Mouse (Mus musculus): ENCODE measurements around the gene Adora2b. TPM values are rescaled to one million over a fixed set of nuclear protein-coding genes. Genes with fewer than 3 reads are reported as not detected.

Adora2b gene
- polyA plus RNA-seq, 1 experiment from 2014 or later = 1.5 TPM

DNA sequence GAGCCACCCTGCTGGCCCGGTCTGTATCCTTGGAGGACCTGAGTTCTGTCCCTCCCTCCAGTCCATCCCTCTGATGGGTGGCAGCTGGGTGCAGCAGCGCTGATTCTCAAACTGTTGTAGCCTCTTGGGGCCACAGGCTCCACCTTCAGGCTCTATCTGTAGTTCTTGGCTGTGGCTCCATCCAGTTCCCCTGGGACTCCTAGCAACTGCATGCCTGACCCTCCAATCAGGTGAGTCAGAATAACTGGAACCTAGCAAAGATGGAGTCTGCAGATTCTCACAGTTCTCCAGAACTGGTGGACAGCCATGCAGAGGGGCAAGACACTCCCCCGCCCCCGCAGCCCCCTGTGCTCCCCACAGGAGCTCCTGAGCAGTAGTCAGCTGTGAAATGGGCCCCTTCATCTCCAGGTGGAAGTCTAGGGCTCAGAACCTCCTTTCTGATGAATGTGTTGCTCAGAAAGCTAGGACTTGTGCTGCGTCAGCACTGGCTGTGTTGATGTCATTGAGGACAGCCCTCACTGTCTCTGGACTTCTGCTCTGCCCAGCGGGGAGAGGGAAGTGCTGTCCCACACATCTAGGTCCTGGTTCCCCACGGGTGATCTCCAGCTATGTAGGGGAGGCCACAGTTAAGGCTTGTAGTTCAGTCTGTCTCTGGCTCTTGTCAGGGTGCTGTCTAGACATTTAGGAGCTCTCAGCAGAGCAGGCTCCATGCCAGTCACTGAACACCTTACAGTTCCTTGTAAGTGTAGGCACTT lies 27.9 kb upstream of the Adora2b start:
- Histone ChIP-seq H3K36me3 (ENCODE audit: control insufficient read depth, insufficient read depth) (no peaks in the 10 kb centered on the region), H3K9me3 (replicated peaks; ENCODE audit: control insufficient read depth, low read length) (no peaks in the 10 kb centered on the region), H3K27ac (ENCODE audit: low read length) (0 out of 2 replicates have a peak overlapping the region, but pooled peaks have one; percentile 16), H3K27me3 (ENCODE audit: control insufficient read depth, insufficient read depth, low read length) (no peaks in the 10 kb centered on the region), H3K9ac (ENCODE audit: low read length) (no peak overlapping the region), H3K4me1 (ENCODE audit: control insufficient read depth, insufficient read depth, low read length) (peaks cover 18% of the 10 kb centered on the region), H3K4me3 (ENCODE audit: low read length) (no peak overlapping the region), H3K4me2 (ENCODE audit: low read depth, low read length) (no peak overlapping the region)
- peak; percentile 37; the same call in 1 of the 2 replicates for ATAC-seq (replicated peaks; ENCODE audit: extremely low read depth, insufficient read depth, low FRiP score)
- 49% methylated on average over 7 of the region's 7 CpGs for WGBS

DNA sequence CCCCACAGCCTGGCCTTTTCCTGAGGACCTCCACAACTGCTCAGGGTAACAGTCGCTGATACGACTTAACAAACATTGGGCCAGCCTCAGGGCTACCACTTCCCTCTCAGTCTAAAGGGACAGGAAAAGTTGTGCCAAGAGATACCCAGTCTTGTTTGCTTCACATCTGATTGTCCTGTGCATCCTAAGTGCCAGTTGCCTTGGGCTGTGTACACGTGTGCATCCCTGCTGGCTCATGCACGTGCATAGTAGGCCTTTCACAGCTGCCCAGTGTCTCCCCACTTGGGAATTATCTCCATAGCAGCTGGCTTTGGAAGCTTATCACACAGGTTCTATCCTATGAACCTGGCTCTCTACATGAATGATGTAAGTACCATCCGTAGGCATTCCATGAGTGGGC lies 25.4 kb upstream of the Adora2b start:
- Histone ChIP-seq H3K4me1 (ENCODE audit: control insufficient read depth, insufficient read depth, low read length) (peaks cover 18% of the 10 kb centered on the region), H3K4me3 (ENCODE audit: low read length) (no peak overlapping the region), H3K27me3 (ENCODE audit: control insufficient read depth, insufficient read depth, low read length) (no peaks in the 10 kb centered on the region), H3K9me3 (replicated peaks; ENCODE audit: control insufficient read depth, low read length) (no peaks in the 10 kb centered on the region), H3K27ac (ENCODE audit: low read length) (no peak overlapping the region), H3K9ac (ENCODE audit: low read length) (no peak overlapping the region), H3K4me2 (ENCODE audit: low read depth, low read length) (no peak overlapping the region), H3K36me3 (ENCODE audit: control insufficient read depth, insufficient read depth) (no peaks in the 10 kb centered on the region)
- no peak for ATAC-seq (replicated peaks; ENCODE audit: extremely low read depth, insufficient read depth, low FRiP score)
- 83% methylated on average over 5 of the region's 5 CpGs for WGBS

DNA sequence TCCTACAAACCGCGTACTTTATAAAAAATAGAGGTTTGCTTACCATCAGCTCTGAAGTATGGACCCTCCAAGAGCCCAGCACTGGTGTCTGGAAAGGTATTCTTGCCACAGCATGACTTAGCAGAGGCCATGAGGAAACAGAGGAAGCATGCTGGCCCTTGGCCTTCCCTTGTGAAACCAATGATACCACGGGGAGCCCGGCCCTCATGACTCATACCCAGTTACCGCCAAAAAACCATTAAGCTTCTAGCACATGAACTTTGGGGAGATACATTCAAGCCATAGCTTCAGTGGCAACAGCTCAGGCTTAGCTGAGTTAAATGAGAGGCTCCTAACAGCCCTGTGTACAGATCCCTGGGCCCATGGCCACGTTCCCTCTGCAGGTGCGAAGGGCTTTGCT lies 24.8 kb upstream of the Adora2b start:
- WGBS = 82% methylated on average over 7 of the region's 7 CpGs
- H3K9ac ChIP-seq (ENCODE audit: low read length) = no peak overlapping the region
- no peak overlapping the region for H3K4me3 ChIP-seq (ENCODE audit: low read length)
- no peak overlapping the region for H3K27ac ChIP-seq (ENCODE audit: low read length)
- no peaks in the 10 kb centered on the region for H3K27me3 ChIP-seq (ENCODE audit: control insufficient read depth, insufficient read depth, low read length)
- H3K4me2 ChIP-seq (ENCODE audit: low read depth, low read length) = no peak overlapping the region
- H3K4me1 ChIP-seq (ENCODE audit: control insufficient read depth, insufficient read depth, low read length) = peaks cover 18% of the 10 kb centered on the region
- H3K9me3 ChIP-seq (replicated peaks; ENCODE audit: control insufficient read depth, low read length) = no peaks in the 10 kb centered on the region
- no peaks in the 10 kb centered on the region for H3K36me3 ChIP-seq (ENCODE audit: control insufficient read depth, insufficient read depth)
- no peak for ATAC-seq (replicated peaks; ENCODE audit: extremely low read depth, insufficient read depth, low FRiP score)

DNA sequence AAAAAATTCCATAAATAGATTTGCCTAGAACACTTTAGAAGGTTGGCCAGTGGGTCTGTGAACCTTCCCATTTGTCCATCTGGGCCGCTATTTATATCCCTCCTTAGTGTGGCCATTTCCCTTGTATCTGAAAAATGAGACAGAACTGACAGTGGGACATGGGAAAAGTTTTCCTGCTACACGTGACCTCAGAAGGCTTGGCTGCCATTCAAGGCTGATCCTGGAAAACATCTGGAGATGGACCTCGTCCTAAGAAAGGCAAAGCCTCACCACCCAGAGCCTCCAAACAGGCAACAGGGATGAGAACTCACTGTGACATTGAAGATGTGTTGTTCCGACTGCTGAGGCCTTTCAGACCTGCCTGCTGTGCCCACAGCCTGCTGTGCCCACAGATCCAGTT lies 24.0 kb upstream of the Adora2b start:
- no peaks in the 10 kb centered on the region for H3K27me3 ChIP-seq (ENCODE audit: control insufficient read depth, insufficient read depth, low read length)
- ATAC-seq (replicated peaks; ENCODE audit: extremely low read depth, insufficient read depth, low FRiP score) = no peak; the same call in 1 of the 2 replicates
- no peak overlapping the region for H3K9ac ChIP-seq (ENCODE audit: low read length)
- H3K4me1 ChIP-seq (ENCODE audit: control insufficient read depth, insufficient read depth, low read length) = peaks cover 18% of the 10 kb centered on the region
- no peaks in the 10 kb centered on the region for H3K9me3 ChIP-seq (replicated peaks; ENCODE audit: control insufficient read depth, low read length)
- peak overlapping the region; percentile 40; the same call in 1 of the 2 replicates for H3K27ac ChIP-seq (ENCODE audit: low read length)
- no peak overlapping the region for H3K4me2 ChIP-seq (ENCODE audit: low read depth, low read length)
- H3K4me3 ChIP-seq (ENCODE audit: low read length) = no peak overlapping the region
- no peaks in the 10 kb centered on the region for H3K36me3 ChIP-seq (ENCODE audit: control insufficient read depth, insufficient read depth)
- WGBS = 40% methylated on average over 4 of the region's 4 CpGs

DNA sequence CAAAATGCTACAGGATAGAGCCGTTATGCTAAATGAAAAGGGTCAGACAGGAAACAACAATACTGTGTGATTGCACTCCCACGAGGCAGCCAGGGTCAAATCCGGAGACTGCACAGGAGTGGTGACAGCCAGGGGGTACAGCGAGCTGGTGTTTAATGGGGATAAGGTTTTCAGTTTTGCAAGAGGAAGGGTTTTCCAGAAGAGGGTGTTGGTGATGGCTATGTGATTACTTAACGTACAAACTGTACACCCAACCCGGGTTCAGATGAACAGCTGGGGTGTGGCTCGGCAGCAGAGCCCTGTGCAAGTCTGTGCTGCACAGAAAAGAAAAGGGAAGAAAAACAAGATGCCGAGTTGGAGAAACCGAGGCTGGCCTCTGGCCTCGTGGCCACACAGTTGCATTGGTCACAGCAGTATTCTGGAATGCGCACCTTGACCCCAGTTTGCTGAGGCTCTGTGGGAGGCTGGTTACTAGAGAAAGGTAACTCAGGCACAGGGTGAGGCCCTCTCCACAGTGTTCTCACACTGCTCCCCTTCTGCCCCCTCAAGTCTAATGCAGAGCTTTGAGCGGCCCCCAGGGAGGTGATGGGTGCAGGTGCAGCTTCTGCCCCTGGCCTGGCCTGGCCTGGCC lies 8.0 kb upstream of the Adora2b start:
- H3K9me3 ChIP-seq (replicated peaks; ENCODE audit: control insufficient read depth, low read length) = 0 out of 2 replicates have a peak, but pooled peaks cover 2% of the 10 kb centered on the region
- no peak overlapping the region for H3K4me3 ChIP-seq (ENCODE audit: low read length)
- ATAC-seq (replicated peaks; ENCODE audit: extremely low read depth, insufficient read depth, low FRiP score) = no peak
- no peaks in the 10 kb centered on the region for H3K27me3 ChIP-seq (ENCODE audit: control insufficient read depth, insufficient read depth, low read length)
- H3K4me1 ChIP-seq (ENCODE audit: control insufficient read depth, insufficient read depth, low read length) = no peaks in the 10 kb centered on the region
- no peak overlapping the region for H3K9ac ChIP-seq (ENCODE audit: low read length)
- no peaks in the 10 kb centered on the region for H3K36me3 ChIP-seq (ENCODE audit: control insufficient read depth, insufficient read depth)
- WGBS = 63% methylated on average over 12 of the region's 12 CpGs
- no peak overlapping the region for H3K4me2 ChIP-seq (ENCODE audit: low read depth, low read length)
- no peak overlapping the region for H3K27ac ChIP-seq (ENCODE audit: low read length)

DNA sequence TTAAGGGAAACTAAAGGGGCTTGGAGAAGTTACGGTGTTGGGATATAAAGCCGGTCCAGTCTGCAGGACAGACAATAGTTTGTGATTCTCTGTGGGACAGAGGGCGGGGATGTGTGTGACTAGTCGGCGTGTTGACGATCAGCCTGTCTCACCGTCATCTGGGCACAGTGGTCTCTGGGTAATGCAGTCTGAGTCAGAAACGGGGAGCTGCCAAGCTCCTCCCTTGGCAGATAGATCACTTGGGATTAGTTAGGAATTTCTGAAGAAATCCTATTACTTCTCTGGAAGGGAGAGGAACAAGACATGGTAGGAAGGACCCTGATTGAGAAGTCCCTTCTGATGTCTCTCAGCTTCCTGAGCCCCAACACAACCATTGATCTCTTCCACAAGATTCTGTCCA lies 4.9 kb upstream of the Adora2b start:
- 82% methylated on average over 8 of the region's 8 CpGs for WGBS
- H3K27me3 ChIP-seq (ENCODE audit: control insufficient read depth, insufficient read depth, low read length) = no peaks in the 10 kb centered on the region
- no peaks in the 10 kb centered on the region for H3K4me1 ChIP-seq (ENCODE audit: control insufficient read depth, insufficient read depth, low read length)
- H3K36me3 ChIP-seq (ENCODE audit: control insufficient read depth, insufficient read depth) = no peaks in the 10 kb centered on the region
- H3K27ac ChIP-seq (ENCODE audit: low read length) = no peak overlapping the region
- H3K9ac ChIP-seq (ENCODE audit: low read length) = no peak overlapping the region
- no peak overlapping the region for H3K4me3 ChIP-seq (ENCODE audit: low read length)
- H3K9me3 ChIP-seq (replicated peaks; ENCODE audit: control insufficient read depth, low read length) = 0 out of 2 replicates have a peak, but pooled peaks cover 4% of the 10 kb centered on the region
- no peak for ATAC-seq (replicated peaks; ENCODE audit: extremely low read depth, insufficient read depth, low FRiP score)
- H3K4me2 ChIP-seq (ENCODE audit: low read depth, low read length) = no peak overlapping the region

DNA sequence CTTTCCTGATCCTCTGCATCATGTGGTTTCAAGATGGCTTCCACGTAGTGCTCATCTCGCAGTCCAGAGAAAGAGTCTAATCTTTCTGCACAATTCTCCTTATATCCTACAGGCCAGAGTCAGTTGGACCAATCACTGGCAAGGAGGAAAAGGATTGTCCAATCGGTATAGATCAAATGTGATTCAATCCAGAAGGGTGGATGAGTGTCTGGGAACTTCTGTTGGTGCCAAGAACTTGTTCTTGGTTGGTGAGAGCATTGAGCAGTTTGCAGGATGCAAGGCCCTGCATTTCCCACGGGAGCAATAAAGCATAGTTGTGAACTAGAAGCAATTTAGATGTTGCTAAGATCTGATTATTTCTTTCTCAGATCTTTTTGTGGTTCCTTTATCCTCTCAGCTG lies 4.3 kb upstream of the Adora2b start:
- Histone ChIP-seq H3K4me3 (ENCODE audit: low read length) (no peak overlapping the region), H3K4me2 (ENCODE audit: low read depth, low read length) (no peak overlapping the region), H3K36me3 (ENCODE audit: control insufficient read depth, insufficient read depth) (no peaks in the 10 kb centered on the region), H3K27ac (ENCODE audit: low read length) (no peak overlapping the region), H3K9me3 (replicated peaks; ENCODE audit: control insufficient read depth, low read length) (0 out of 2 replicates have a peak, but pooled peaks cover 4% of the 10 kb centered on the region), H3K27me3 (ENCODE audit: control insufficient read depth, insufficient read depth, low read length) (no peaks in the 10 kb centered on the region; the same call in 1 of the 2 replicates), H3K4me1 (ENCODE audit: control insufficient read depth, insufficient read depth, low read length) (peaks cover 4% of the 10 kb centered on the region; the same call in 1 of the 2 replicates), H3K9ac (ENCODE audit: low read length) (no peak overlapping the region)
- ATAC-seq (replicated peaks; ENCODE audit: extremely low read depth, insufficient read depth, low FRiP score) = no peak
- WGBS = 86% methylated on average over 4 of the region's 4 CpGs

DNA sequence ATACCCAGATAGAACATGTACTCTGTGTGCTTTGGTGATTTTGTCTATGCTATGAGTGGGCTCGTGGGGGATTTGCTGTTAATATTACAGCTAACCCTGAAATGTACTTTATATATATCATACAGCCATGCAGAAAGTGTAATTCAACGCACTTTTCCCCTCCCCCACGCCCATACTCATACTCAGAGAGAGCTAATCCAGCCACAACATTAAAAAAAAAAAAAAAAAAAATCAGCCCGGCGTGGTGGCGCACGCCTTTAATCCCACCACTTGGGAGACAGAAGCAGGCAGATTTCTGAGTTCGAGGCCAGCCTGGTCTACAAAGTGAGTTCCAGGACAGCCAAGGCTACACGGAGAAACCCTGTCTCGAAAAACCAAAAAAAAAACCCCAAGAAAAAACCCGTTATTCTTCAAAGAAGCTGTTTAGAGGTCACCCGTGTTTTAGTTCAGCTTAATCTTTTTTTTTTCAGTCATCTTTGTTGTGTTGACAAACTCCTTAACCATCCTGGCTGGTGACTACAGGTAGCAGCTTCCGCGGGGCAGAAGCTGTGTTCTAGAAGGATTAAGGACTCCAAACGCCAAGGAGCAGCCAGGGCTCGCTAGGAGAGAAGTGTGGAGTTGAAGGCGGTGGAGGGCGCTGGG lies 904 bp upstream of the Adora2b start:
- H3K9me3 ChIP-seq (replicated peaks; ENCODE audit: control insufficient read depth, low read length) = 0 out of 2 replicates have a peak, but pooled peaks cover 4% of the 10 kb centered on the region
- no peak for ATAC-seq (replicated peaks; ENCODE audit: extremely low read depth, insufficient read depth, low FRiP score)
- 34% methylated on average over 18 of the region's 18 CpGs for WGBS
- peaks cover 20% of the 10 kb centered on the region for H3K27me3 ChIP-seq (ENCODE audit: control insufficient read depth, insufficient read depth, low read length)
- peaks cover 4% of the 10 kb centered on the region; the same call in 1 of the 2 replicates for H3K4me1 ChIP-seq (ENCODE audit: control insufficient read depth, insufficient read depth, low read length)
- no peaks in the 10 kb centered on the region for H3K36me3 ChIP-seq (ENCODE audit: control insufficient read depth, insufficient read depth)
- H3K9ac ChIP-seq (ENCODE audit: low read length) = peak overlapping the region; percentile 51
- peak overlapping the region; percentile 67 for H3K4me3 ChIP-seq (ENCODE audit: low read length)
- H3K4me2 ChIP-seq (ENCODE audit: low read depth, low read length) = peak overlapping the region; percentile 88
- H3K27ac ChIP-seq (ENCODE audit: low read length) = no peak overlapping the region
